Mouse (Mus musculus): ENCODE data around the gene Srgap3. TPM values are rescaled to one million over a fixed set of nuclear protein-coding genes. Genes with fewer than 3 reads are reported as not detected.

Srgap3 gene
- total RNA-seq (2021), result 100 to 1,000 TPM; 257 to 266 TPM

GRCm38 (mm10) chr6:112946895-112947436 is at the start of gene Srgap3:
TSS of gene Srgap3 (minus strand) at chr6:112947266.
- DNase-seq (ENCODE audit: extremely low spot score in 1 of 2, low spot score in 2 of 2), result peak; percentile 78 to 86
- intact Hi-C loops (cut with DNase I), result loop anchor here (5.0 kb wide), 2 partner anchors 50 to 230 kb away; no protein-coding TSS in a partner anchor

DNA sequence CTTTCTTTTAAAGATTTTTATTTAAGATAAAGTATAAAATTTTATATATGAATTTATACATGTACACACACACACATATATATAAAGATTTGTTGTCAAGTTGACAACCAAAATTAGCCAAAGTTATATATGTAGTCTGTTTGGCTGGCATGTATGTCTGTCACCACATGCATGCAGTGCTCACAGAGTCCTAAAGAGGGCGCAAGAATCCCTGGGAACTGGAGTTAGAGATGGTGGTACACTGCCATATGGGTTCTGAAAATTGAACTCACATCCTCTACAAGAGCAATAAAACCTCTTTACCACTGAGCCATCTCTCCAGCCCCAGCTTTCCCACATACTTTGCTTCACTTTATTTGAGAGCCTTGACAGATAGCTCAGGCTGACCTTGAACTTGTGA is 48.6 kb upstream of the Srgap3 start:
- intact Hi-C loops (cut with DNase I), result loop anchor here (5.0 kb wide), 1 partner anchor 48 kb away; the partner anchor contains the start of gene Srgap3
- DNase-seq (ENCODE audit: extremely low spot score in 1 of 2, low spot score in 2 of 2), result no peak

DNA sequence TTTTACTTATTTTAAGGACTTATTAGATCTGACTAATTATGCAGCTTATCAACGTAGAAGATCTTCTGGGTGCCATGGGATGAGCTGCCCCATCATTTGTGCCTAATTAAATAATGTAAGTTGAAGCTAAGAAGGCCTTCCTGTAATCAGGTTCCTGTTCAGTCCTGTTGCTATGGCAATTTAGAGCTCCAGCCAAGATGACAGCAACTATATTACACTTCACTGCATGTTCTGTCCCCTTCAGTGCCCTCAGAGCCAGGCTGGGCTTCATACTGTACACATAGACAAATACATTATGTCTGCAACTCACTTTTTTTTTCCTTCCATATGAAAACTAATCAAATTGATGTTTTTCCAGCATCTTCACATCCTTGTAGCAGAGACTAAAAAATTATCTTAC is 43.1 kb upstream of the Srgap3 start:
- DNase-seq (ENCODE audit: extremely low spot score in 1 of 2, low spot score in 2 of 2), result no peak
- intact Hi-C loops (cut with DNase I), result no loop called here

DNA sequence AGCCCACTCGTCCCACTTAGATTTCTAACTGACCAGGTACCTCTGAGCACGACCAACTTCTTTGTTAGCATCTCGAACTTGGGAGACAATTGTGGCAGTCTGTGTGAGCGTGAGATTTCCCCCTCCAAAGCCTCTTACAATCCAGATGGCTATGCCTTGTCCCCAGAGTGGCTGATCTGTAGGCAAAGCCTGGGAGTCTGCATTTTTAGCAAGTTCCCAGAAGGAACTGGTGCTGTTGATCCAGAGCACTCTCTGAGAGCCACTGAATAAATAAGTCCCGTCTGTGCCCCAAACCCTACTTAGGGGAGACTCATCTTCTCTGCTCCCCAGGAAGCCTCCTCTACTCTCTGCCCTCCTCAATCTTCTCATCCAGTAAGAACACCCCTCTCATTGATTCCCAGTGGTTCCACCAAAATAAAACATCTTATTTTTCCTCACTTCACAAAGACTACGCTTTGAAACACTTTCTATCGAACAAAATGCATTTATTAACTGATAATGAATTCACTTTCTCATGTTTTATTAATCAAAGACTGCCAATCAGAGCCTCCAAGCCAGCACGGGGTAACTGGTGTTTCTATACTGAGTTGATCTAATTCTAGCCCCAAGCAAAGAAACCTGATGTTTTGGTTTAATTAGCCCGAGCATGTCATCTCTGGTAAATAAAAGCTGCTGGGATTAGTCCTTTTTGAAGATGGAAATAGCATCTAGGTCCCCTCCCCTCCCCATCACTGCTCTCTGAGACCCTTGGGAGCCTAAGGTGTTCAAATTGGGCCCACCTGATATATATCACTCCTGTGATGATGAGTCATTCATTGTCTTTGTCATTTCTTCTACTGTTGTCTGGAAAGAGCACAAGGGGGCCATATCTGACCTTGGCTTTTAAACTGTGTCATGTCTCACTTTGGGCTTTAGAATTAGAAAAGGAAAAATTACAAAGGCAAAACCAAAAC is 38.6 kb upstream of the Srgap3 start:
- DNase-seq (ENCODE audit: extremely low spot score in 1 of 2, low spot score in 2 of 2), result no peak
- intact Hi-C loops (cut with DNase I), result no loop called here

GRCm38 (mm10) chr6:112982241-112982640 is 35.2 kb upstream of the Srgap3 start:
- DNase-seq (ENCODE audit: extremely low spot score in 1 of 2, low spot score in 2 of 2), result no peak
- intact Hi-C loops (cut with DNase I), result no loop called here

- no peak for DNase-seq (ENCODE audit: extremely low spot score in 1 of 2, low spot score in 2 of 2)
- intact Hi-C loops (cut with DNase I), result no loop called here
Observed at GRCm38 (mm10) chr6:112978947-112979346, 31.9 kb upstream of the Srgap3 start.

DNA sequence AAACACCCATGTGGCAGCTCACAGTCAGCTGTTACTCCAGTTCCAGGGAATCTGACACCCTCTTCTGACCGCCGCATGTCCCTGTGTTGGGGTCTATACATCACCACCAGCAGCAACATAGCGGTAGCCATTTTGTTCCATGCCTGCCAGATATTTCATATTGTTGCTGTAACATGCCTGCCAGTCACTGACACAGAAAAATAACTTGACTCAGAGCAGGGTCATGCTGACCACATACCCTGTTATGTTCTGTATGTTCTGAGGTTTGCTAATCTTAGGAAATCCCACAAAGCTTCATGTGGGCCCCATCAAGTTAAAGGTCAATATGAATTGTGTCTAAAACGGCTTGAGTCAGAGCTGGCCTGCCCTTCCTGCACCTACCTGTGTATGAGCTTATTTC is 30.2 kb upstream of the Srgap3 start:
- no peak for DNase-seq (ENCODE audit: extremely low spot score in 1 of 2, low spot score in 2 of 2)
- intact Hi-C loops (cut with DNase I), result no loop called here

DNA sequence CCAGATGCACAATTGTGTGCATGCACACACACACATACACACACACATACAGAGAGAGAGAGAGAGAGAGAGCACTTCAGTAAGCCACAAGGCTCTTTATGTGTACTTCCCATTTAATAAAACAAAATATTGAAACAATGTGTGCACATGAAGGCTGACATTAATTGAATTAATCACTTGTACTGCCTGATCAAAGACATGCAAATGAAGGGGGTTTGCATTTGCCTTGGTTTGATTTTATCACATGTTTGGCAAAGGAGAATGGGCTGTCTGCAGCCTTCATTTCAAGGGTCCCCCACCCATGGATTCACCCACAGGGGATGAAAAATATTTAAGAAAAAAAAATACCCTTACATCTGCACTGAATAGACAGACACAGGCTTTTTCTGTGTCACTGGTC is 29.5 kb upstream of the Srgap3 start:
- intact Hi-C loops (cut with DNase I), result no loop called here
- no peak for DNase-seq (ENCODE audit: extremely low spot score in 1 of 2, low spot score in 2 of 2)

GRCm38 (mm10) chr6:112976136-112976535 is 29.1 kb upstream of the Srgap3 start:
- DNase-seq (ENCODE audit: extremely low spot score in 1 of 2, low spot score in 2 of 2), result no peak
- intact Hi-C loops (cut with DNase I), result no loop called here

DNA sequence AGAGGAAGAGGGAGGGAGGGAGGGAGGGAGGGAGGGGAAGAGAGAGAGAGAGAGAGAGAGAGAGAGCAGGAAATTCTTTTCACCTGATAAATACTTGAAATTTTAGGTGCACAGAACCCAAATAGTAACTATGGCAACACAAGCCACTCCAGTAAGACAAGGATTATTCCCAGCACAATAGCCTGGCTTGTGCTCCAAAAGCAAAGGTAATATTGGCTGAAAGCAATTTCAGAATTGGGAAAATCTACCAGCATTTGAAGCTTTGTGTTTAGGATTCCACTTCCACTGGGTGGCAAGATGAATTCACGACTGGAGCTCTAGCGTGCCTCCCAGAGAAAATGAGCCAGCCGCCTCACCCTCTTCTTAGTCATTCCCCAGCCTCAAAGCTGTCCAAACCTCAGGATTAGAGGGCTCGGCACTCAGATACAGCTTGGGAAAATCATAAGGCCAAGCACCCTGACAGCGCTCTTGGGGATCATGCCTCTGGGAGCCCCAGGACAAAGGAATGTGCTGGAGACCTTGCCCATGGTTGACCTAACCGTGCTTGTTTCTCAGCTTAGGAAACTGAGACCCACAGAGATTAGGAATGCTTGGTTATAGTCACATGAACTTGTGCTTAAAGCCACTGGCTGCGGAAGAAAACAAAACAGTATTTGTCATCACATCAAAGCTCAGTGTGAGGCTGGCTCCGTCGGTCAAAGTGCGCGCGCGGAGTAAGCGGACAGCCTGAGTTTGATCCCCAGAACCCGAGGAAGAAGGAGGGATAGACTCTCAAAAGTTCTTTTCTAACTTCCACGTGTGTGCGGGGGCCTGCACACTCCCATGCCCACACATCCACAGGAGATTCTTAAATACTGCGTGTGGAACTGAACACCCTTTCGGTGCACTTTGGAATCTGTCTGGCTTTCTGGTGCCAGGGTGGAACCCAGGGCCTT is 27.0 kb upstream of the Srgap3 start:
- intact Hi-C loops (cut with DNase I), result no loop called here
- DNase-seq (ENCODE audit: extremely low spot score in 1 of 2, low spot score in 2 of 2), result no peak

- intact Hi-C loops (cut with DNase I), result no loop called here
- DNase-seq (ENCODE audit: extremely low spot score in 1 of 2, low spot score in 2 of 2), result peak; percentile 44 to 71
Observed at GRCm38 (mm10) chr6:112972858-112973631, 26.0 kb upstream of the Srgap3 start.

DNA sequence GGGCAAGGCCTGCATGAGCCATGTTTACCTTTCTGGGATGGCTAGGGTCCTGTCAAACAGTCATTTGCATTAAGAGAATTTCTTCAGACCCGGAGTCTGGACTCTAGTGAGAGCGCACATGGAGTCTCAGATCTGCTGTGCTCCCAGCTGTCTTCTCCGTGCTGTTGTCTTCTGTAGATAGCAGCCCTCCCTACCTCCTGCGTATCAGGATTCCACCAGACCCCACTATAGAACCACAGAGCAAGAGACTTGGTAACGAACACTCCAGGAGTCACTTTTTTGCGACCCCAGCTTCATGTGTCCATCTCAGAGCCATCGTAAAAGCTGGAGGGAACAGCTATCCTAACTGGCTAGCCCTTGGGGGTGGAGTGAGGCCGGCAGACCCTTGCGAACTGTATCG is 25.1 kb upstream of the Srgap3 start:
- intact Hi-C loops (cut with DNase I), result no loop called here

GRCm38 (mm10) chr6:112971116-112971768 is 24.2 kb upstream of the Srgap3 start:
- intact Hi-C loops (cut with DNase I), result no loop called here
- DNase-seq (ENCODE audit: extremely low spot score in 1 of 2, low spot score in 2 of 2), result no peak

More for the DNA sequence above, 25.1 kb upstream of the Srgap3 start:
- no peak for DNase-seq (ENCODE audit: extremely low spot score in 1 of 2, low spot score in 2 of 2)

DNA sequence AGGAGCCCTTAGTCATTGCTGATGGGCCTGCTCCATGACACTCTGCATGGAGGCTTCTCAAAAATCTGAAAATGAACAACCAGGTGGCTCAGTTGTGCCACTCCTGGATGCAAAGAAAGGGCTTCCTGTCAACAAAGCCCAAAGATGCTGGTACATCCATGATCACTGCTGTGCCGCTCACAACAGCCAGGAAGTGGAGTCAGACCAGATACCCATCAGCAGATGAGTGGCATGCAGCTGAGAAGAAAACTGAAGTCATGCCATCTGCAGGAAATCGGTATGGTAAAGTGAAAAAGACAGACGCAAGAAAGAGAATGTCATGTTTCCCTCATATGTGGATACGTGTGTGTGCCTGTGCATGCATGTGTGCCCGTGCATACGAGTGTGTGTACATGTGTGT is 20.3 kb upstream of the Srgap3 start:
- intact Hi-C loops (cut with DNase I), result no loop called here
- DNase-seq (ENCODE audit: extremely low spot score in 1 of 2, low spot score in 2 of 2), result no peak

GRCm38 (mm10) chr6:112958360-112958759 is 11.3 kb upstream of the Srgap3 start:
- DNase-seq (ENCODE audit: extremely low spot score in 1 of 2, low spot score in 2 of 2), result no peak
- intact Hi-C loops (cut with DNase I), result no loop called here

GRCm38 (mm10) chr6:112957583-112958280 is 10.7 kb upstream of the Srgap3 start:
- intact Hi-C loops (cut with DNase I), result no loop called here

DNA sequence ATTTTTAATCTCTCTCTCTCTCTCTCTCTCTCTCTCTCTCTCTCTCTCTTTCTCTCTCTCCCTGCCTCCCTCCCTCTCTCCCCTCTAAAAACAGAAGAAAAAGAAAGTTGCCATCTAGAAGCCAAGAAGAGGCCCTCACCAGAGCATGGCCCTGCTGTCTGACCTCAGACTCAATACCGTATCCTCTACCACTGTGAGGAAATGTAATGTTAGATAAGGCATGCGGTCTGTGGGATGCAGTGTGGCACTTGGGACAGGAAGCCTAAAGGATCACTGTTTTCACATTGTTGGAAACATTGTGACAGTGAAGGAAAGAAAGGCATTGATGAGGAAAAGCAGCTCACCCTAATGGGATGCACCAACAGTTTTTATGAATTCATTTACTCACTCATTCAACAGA is 8.7 kb upstream of the Srgap3 start:
- intact Hi-C loops (cut with DNase I), result no loop called here
- DNase-seq (ENCODE audit: extremely low spot score in 1 of 2, low spot score in 2 of 2), result no peak

More at GRCm38 (mm10) chr6:112957583-112958280, 10.7 kb upstream of the Srgap3 start:
- no peak for DNase-seq (ENCODE audit: extremely low spot score in 1 of 2, low spot score in 2 of 2)
